Mouse (Mus musculus) E14TG2a.4 (cell line): ENCODE results near the gene Tsc2.

Experiments
- CTCF ChIP-seq: conservative IDR thresholded peaks from 2 replicates; pipeline ENCODE4 v1.5.1; 2014; ENCODE audit warnings: low read length
- NANOG ChIP-seq: IDR thresholded peaks from 2 replicates; pipeline ENCODE4 v1.6.1; 2014; ENCODE audit warnings: borderline replicate concordance, low read length, mixed read lengths
- POU5F1 ChIP-seq: IDR thresholded peaks from 2 replicates; pipeline ENCODE4 v1.6.1; 2014; ENCODE audit warnings: low read length, borderline replicate concordance

GRCm38 (mm10) chr17:24564422-24564821 is 68.0 kb downstream of the Tsc2 start:
- no peak for TF ChIP-seq CTCF
- no peak for TF ChIP-seq NANOG
- TF ChIP-seq POU5F1: no peak
